In genomic region chr7:81341563-81341962, GRCm38 (mm10) we compare ENCODE assay signal across 9 mouse cellular contexts. TPM values are rescaled to one million over a fixed set of nuclear protein-coding genes. Genes with fewer than 3 reads are reported as not detected.
DNase-seq lines count a peak whose midpoint lies in the region; ATAC-seq and TF ChIP-seq lines count a peak whose summit lies in the region.
"Had no signal": no experiment of that assay in that cellular context is flagged by ENCODE, and none has a peak within 500 bp of the region (broad histone marks: within the 10 kb centered on the region; RNA-seq: fewer than 3 reads in every experiment).

No protein-coding gene starts in this region.

- no peaks in the 10 kb centered on the region for H3K9me3 ChIP-seq in forebrain, embryonic 14.5 days (replicated peaks; ENCODE audit: control insufficient read depth, low read length)
- H3K9me3 ChIP-seq in forebrain, embryonic 16.5 days (ENCODE audit: control insufficient read depth, low read length): no peaks in the 10 kb centered on the region

- peaks cover 15% of the 10 kb centered on the region for H3K4me1 ChIP-seq in forebrain, embryonic 14.5 days (ENCODE audit: control insufficient read depth, insufficient read depth, low read length)
- peaks cover 21% of the 10 kb centered on the region for H3K4me1 ChIP-seq in forebrain, embryonic 16.5 days (replicated peaks; ENCODE audit: control insufficient read depth, insufficient read depth, low read length)
- H3K4me1 ChIP-seq in lung, adult 2 months (ENCODE audit: control insufficient read depth, insufficient read depth, low read length): peaks cover 10% of the 10 kb centered on the region

- ATAC-seq in forebrain, embryonic 14.5 days: no peak
- ATAC-seq in forebrain, embryonic 16.5 days: no peak

- no peaks in the 10 kb centered on the region for H3K27me3 ChIP-seq in forebrain, embryonic 14.5 days (replicated peaks; ENCODE audit: control insufficient read depth, insufficient read depth, low read length)
- no peaks in the 10 kb centered on the region for H3K27me3 ChIP-seq in forebrain, embryonic 16.5 days (replicated peaks; ENCODE audit: control insufficient read depth, insufficient read depth, low read length)

- 40% methylated on average over 3 of the region's 3 CpGs for WGBS in forebrain, embryonic 14.5 days
- WGBS in forebrain, embryonic 16.5 days: 41% methylated on average over 3 of the region's 3 CpGs
- 28% methylated on average over 3 of the region's 3 CpGs for WGBS in lung, adult 2 months

- no peak for TF ChIP-seq POLR2A in lung, adult 2 months (IDR thresholded peaks at IDR 0.05; ENCODE audit: borderline replicate concordance, extremely low read depth, low read depth, low read length)

- DNase-seq in forebrain, embryonic 14.5 days (ENCODE audit: low spot score): peak; percentile 52
- no peak for DNase-seq in lung, adult 2 months
- DNase-seq in lung, adult 18-20 months: no peak
- DNase-seq in embryo, embryonic 10 days (ENCODE audit: low spot score): peak; percentile 53
- DNase-seq in retina, postnatal 1 day: peak; percentile 70
- DNase-seq in layer of hippocampus, postnatal 10 days (ENCODE audit: low spot score in 2 of 2): no peak
- DNase-seq in cerebellum, adult 8-10 months: no peak
- DNase-seq: left cerebral cortex, postnatal 4 days had no signal

- 0 out of 2 replicates have a peak, but pooled peaks have one; percentile 4 for TF ChIP-seq CTCF in lung, adult 2 months (IDR thresholded peaks at IDR 0.05; ENCODE audit: insufficient read depth, low read length)

- no peak overlapping the region for H3K27ac ChIP-seq in forebrain, embryonic 14.5 days (ENCODE audit: low read depth, low read length)
- no peak overlapping the region for H3K27ac ChIP-seq in forebrain, embryonic 16.5 days (ENCODE audit: low read length)

- H3K9ac ChIP-seq in forebrain, embryonic 14.5 days (ENCODE audit: low read length): no peak overlapping the region
- no peak overlapping the region for H3K9ac ChIP-seq in forebrain, embryonic 16.5 days (replicated peaks; ENCODE audit: low read depth, low read length)

- H3K4me3 ChIP-seq in forebrain, embryonic 14.5 days (ENCODE audit: low read depth, low read length): no peak overlapping the region
- no peak overlapping the region for H3K4me3 ChIP-seq in forebrain, embryonic 16.5 days (replicated peaks; ENCODE audit: low read length)
- H3K4me3 ChIP-seq in lung, adult 2 months (replicated peaks; ENCODE audit: extremely low read depth, low read depth, low read length): no peak overlapping the region

- no peak overlapping the region for H3K4me2 ChIP-seq in forebrain, embryonic 14.5 days (ENCODE audit: low read length)
- H3K4me2 ChIP-seq in forebrain, embryonic 16.5 days (ENCODE audit: low read length): no peak overlapping the region

- peaks cover 58% of the 10 kb centered on the region for H3K36me3 ChIP-seq in forebrain, embryonic 14.5 days (ENCODE audit: control insufficient read depth, insufficient read depth, low read length)
- H3K36me3 ChIP-seq in forebrain, embryonic 16.5 days (ENCODE audit: control insufficient read depth, insufficient read depth): peaks cover 21% of the 10 kb centered on the region

RNA-seq across cellular contexts. Expression of gene Rps17, which starts 3.5 kb away (rescaled TPM):
- 769 and 900 TPM in 2 replicates for polyA plus RNA-seq in forebrain, embryonic 14.5 days (2014; fragmentation: Nextera tagmentation; extraction: Ambion mirVana)
- 718 and 738 TPM in 2 replicates for polyA plus RNA-seq in forebrain, embryonic 16.5 days (2015; fragmentation: Nextera tagmentation; extraction: Ambion mirVana)
- 669 and 673 TPM in 2 replicates for polyA plus RNA-seq in lung, adult 2 months (2012; rRNA removed)
- total RNA-seq in layer of hippocampus, postnatal 10 days (2021): 100 to 1,000 TPM; 682 to 705 TPM

Comparison
In these comparisons a context has a peak if more than half of its experiments do, and no peak if none do; other contexts are left out.
1. DNase-seq: peak in forebrain, embryonic 14.5 days (single experiment), embryo, embryonic 10 days (single experiment) and retina, postnatal 1 day (single experiment); none in lung, adult 2 months (single experiment), lung, adult 18-20 months (0 of 2), layer of hippocampus, postnatal 10 days (0 of 2) and cerebellum, adult 8-10 months (single experiment).